Mouse (Mus musculus): ENCODE measurements around the gene Tas2r126. TPM values are rescaled to one million over a fixed set of nuclear protein-coding genes. Genes with fewer than 3 reads are reported as not detected.

Tas2r126 gene
- total RNA-seq (2014; rRNA removed) (not detected in 2 replicates), polyA plus RNA-seq (2015; fragmentation: Nextera tagmentation; extraction: Ambion mirVana) (not detected in 2 replicates)

DNA sequence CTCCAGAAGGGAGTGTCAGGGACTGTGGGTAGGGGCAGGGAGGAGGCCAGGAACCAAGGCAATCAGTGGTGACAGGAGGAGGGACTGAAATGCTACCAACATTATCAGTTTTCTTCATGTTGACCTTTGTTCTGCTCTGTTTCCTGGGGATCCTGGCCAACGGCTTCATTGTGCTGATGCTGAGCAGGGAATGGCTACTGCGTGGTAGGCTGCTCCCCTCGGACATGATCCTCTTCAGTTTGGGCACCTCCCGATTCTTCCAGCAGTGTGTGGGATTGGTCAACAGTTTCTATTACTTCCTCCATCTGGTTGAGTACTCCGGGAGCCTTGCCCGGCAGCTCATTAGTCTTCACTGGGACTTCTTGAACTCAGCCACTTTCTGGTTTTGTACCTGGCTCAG is at the start of gene Tas2r126:
Gene Tas2r126 (plus strand): TSS at position 90 of the 400 bp plus-strand sequence.
- Histone ChIP-seq H3K9ac (replicated peaks; ENCODE audit: low read length) (no peak within 1 kb of the TSS), H3K27me3 (ENCODE audit: insufficient read depth, low read length) (no peaks in the 10 kb centered on the region), H3K4me3 (ENCODE audit: low read length) (no peak within 1 kb of the TSS), H3K4me1 (ENCODE audit: insufficient read depth, low read length) (no peaks in the 10 kb centered on the region), H3K4me2 (ENCODE audit: low read depth, low read length) (no peak within 1 kb of the TSS), H3K27ac (no peak within 1 kb of the TSS), H3K9me3 (ENCODE audit: low read length) (no peaks in the 10 kb centered on the region), H3K36me3 (ENCODE audit: insufficient read depth, low read length) (no peaks in the 10 kb centered on the region)
- ATAC-seq (no peak), DNase-seq (ENCODE audit: low spot score) (no peak)
- TF ChIP-seq CTCF (IDR thresholded peaks at IDR 0.05; ENCODE audit: low read depth): no peak
- 81% methylated on average over 6 of the region's 6 CpGs for WGBS

- Histone ChIP-seq H3K4me3 (ENCODE audit: low read length) (no peak overlapping the region), H3K27ac (no peak overlapping the region), H3K36me3 (ENCODE audit: insufficient read depth, low read length) (no peaks in the 10 kb centered on the region), H3K9me3 (ENCODE audit: low read length) (no peaks in the 10 kb centered on the region), H3K27me3 (ENCODE audit: insufficient read depth, low read length) (no peaks in the 10 kb centered on the region), H3K4me2 (ENCODE audit: low read depth, low read length) (no peak overlapping the region), H3K4me1 (ENCODE audit: insufficient read depth, low read length) (no peaks in the 10 kb centered on the region), H3K9ac (replicated peaks; ENCODE audit: low read length) (no peak overlapping the region)
- no peak for DNase-seq (ENCODE audit: low spot score)
- WGBS: 83% methylated on average over 4 of the region's 4 CpGs
- ATAC-seq: no peak
- no peak for TF ChIP-seq CTCF (IDR thresholded peaks at IDR 0.05; ENCODE audit: low read depth)
Measured at GRCm38 (mm10) chr6:42385635-42386034, 48.7 kb upstream of the Tas2r126 start.

DNA sequence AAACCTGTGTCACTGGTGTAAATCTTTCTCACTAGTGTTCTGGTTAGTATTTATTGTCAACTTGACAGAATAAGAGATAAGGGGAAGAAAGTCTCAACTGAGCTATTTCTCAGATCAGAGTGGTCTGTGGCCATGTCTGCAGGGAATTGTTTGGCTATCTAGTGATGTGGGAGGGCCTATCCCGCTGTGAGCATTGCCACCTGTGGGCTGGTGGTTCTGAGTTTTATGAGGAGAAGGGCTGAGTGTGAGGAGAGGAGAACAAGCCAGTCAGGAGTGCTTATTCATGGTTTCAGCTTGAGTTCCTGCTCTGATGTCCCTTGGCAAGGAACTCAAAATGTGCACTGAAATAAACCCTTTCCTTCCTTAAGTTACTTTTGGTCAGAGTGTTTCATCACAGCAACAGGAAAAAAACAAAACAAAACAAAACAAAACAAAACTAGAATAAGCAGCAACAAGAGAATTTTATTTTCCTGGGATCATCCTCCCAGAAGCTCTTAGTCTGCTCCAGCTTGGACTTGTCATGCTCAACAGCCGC is 42.5 kb upstream of the Tas2r126 start:
- 51% methylated on average over 2 of the region's 2 CpGs for WGBS
- H3K36me3 ChIP-seq (ENCODE audit: insufficient read depth, low read length): no peaks in the 10 kb centered on the region
- H3K27me3 ChIP-seq (ENCODE audit: insufficient read depth, low read length): no peaks in the 10 kb centered on the region
- H3K4me2 ChIP-seq (ENCODE audit: low read depth, low read length): no peak overlapping the region
- H3K4me3 ChIP-seq (ENCODE audit: low read length): no peak overlapping the region
- ATAC-seq: no peak
- DNase-seq (ENCODE audit: low spot score): no peak
- TF ChIP-seq CTCF (IDR thresholded peaks at IDR 0.05; ENCODE audit: low read depth): no peak
- H3K27ac ChIP-seq: no peak overlapping the region
- no peaks in the 10 kb centered on the region for H3K9me3 ChIP-seq (ENCODE audit: low read length)
- H3K4me1 ChIP-seq (ENCODE audit: insufficient read depth, low read length): no peaks in the 10 kb centered on the region
- H3K9ac ChIP-seq (replicated peaks; ENCODE audit: low read length): no peak overlapping the region

DNA sequence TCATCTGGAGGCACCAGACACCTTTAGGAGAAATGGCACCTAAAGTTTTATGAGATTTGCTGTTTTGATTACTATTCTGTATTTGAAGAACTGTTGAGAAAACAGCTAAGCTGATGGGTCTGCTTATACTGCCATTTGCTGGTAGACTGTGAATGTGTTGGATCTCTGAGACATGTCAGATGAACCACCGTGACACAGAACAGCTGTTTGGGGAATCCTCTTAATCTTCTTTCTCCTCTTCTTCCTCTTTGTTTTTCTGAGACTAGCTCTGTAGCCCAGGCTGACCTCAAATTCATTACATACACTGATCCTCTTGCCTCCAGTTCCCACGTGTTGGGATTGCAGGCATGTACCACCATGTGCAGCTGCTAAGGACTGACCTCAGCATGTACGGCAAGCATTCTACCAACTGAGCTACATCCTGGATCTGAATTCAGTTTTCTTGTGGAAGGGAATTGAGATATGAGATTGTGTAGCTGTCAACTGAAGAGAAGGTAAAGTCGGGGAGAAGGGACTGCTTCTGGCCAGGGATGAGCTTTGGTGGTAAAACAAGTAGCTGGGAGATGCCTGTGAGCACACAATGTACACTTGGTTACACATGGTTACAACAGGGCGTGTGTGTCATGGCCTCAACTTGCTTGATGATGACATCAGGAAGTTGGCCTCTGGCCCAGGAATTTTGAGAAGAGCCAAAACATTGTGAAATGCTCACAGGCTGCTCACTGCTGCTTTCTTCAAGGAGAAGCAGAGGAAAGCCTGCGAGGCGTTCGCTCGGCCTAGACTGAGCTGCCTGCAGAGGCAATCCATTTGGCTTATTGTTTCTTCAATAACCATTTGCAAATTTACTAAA is 38.1 kb upstream of the Tas2r126 start:
- no peak for TF ChIP-seq CTCF (IDR thresholded peaks at IDR 0.05; ENCODE audit: low read depth)
- H3K9me3 ChIP-seq (ENCODE audit: low read length): no peaks in the 10 kb centered on the region
- WGBS: 55% methylated on average over 9 of the region's 9 CpGs
- no peaks in the 10 kb centered on the region for H3K4me1 ChIP-seq (ENCODE audit: insufficient read depth, low read length)
- H3K36me3 ChIP-seq (ENCODE audit: insufficient read depth, low read length): no peaks in the 10 kb centered on the region
- H3K4me2 ChIP-seq (ENCODE audit: low read depth, low read length): no peak overlapping the region
- DNase-seq (ENCODE audit: low spot score): peak; percentile 52
- H3K4me3 ChIP-seq (ENCODE audit: low read length): no peak overlapping the region
- no peaks in the 10 kb centered on the region for H3K27me3 ChIP-seq (ENCODE audit: insufficient read depth, low read length)
- no peak overlapping the region for H3K9ac ChIP-seq (replicated peaks; ENCODE audit: low read length)
- peak; percentile 55; the same call in 1 of the 2 replicates for ATAC-seq
- H3K27ac ChIP-seq: no peak overlapping the region

GRCm38 (mm10) chr6:42397041-42397657 is 37.2 kb upstream of the Tas2r126 start:
- Histone ChIP-seq H3K27me3 (ENCODE audit: insufficient read depth, low read length) (no peaks in the 10 kb centered on the region), H3K9ac (replicated peaks; ENCODE audit: low read length) (no peak overlapping the region), H3K4me1 (ENCODE audit: insufficient read depth, low read length) (no peaks in the 10 kb centered on the region), H3K4me2 (ENCODE audit: low read depth, low read length) (no peak overlapping the region), H3K9me3 (ENCODE audit: low read length) (no peaks in the 10 kb centered on the region), H3K27ac (no peak overlapping the region), H3K4me3 (ENCODE audit: low read length) (no peak overlapping the region), H3K36me3 (ENCODE audit: insufficient read depth, low read length) (no peaks in the 10 kb centered on the region)
- 80% methylated on average over 3 of the region's 3 CpGs for WGBS
- no peak for TF ChIP-seq CTCF (IDR thresholded peaks at IDR 0.05; ENCODE audit: low read depth)
- ATAC-seq (no peak), DNase-seq (ENCODE audit: low spot score) (no peak)

DNA sequence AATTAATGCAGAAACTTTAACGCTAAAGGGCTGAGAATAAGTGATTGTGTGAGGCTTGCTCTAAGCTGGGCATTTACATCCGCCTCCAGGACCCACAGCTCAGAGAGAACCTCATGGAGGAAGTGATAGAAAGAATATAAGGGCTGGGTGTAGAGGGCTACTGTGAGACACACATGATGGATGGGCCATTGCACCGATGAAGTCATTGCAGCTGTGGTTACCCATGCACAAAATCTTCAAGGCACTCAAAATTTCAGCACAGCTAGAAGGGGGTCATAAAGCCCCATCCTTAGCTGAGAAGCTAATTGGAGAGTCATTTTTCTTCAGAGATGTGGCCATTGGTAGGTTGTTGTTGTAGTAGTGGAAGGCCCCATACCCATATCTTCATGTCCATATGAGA is 36.0 kb upstream of the Tas2r126 start:
- Histone ChIP-seq H3K36me3 (ENCODE audit: insufficient read depth, low read length) (no peaks in the 10 kb centered on the region), H3K9ac (replicated peaks; ENCODE audit: low read length) (no peak overlapping the region), H3K9me3 (ENCODE audit: low read length) (no peaks in the 10 kb centered on the region), H3K4me3 (ENCODE audit: low read length) (no peak overlapping the region), H3K4me2 (ENCODE audit: low read depth, low read length) (no peak overlapping the region), H3K27me3 (ENCODE audit: insufficient read depth, low read length) (no peaks in the 10 kb centered on the region), H3K27ac (no peak overlapping the region), H3K4me1 (ENCODE audit: insufficient read depth, low read length) (no peaks in the 10 kb centered on the region)
- TF ChIP-seq CTCF (IDR thresholded peaks at IDR 0.05; ENCODE audit: low read depth): no peak
- ATAC-seq (no peak), DNase-seq (ENCODE audit: low spot score) (no peak)
- 81% methylated on average over 3 of the region's 3 CpGs for WGBS

All from hindbrain, postnatal 0 days (tissue).